Comparison of ENCODE assay signal across 9 mouse cellular contexts in the genomic region with DNA sequence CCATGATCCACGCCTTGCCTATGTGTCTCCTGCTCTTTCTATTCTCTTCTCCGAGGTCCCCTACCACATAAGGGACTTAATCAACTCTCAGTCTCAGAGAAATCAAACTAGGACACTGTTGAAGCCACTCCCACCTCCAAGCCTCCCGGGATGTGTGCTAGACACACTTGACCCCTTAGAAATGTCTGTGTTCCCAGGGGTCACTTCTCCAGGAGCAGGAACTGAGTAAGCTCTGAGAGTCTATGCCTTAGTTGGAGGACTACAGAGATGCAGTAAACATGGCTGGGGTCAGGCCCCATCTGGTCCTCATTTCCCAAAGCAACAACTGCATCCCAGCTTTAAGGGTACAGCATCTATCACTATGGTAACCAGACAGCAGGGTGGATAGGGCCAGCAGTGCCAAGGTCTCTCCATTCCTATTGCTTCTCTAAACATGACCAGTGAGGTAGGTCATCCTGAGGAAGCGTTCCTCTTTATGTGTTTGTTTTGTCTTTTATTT. TPM values are rescaled to one million over a fixed set of nuclear protein-coding genes. Genes with fewer than 3 reads are reported as not detected.
DNase-seq lines count a peak whose midpoint lies in the region; ATAC-seq and TF ChIP-seq lines count a peak whose summit lies in the region.
"Had no signal": no experiment of that assay in that cellular context is flagged by ENCODE, and none has a peak within 500 bp of the region (broad histone marks: within the 10 kb centered on the region; RNA-seq: fewer than 3 reads in every experiment).

No protein-coding gene starts in this region.

- no peak overlapping the region for H3K9ac ChIP-seq in heart, embryonic 13.5 days
- H3K9ac ChIP-seq in heart, embryonic 12.5 days: no peak overlapping the region
- H3K9ac ChIP-seq in forebrain, embryonic 15.5 days (replicated peaks): no peak overlapping the region
- H3K9ac ChIP-seq in stomach, embryonic 15.5 days: no peak overlapping the region
- H3K9ac ChIP-seq: embryonic facial prominence, embryonic 12.5 days had no signal

- peaks cover 26% of the 10 kb centered on the region for H3K4me1 ChIP-seq in heart, embryonic 13.5 days
- H3K4me1 ChIP-seq in heart, embryonic 12.5 days (replicated peaks): peaks cover 23% of the 10 kb centered on the region
- H3K4me1 ChIP-seq in forebrain, embryonic 15.5 days: peaks cover 44% of the 10 kb centered on the region
- peaks cover 15% of the 10 kb centered on the region for H3K4me1 ChIP-seq in stomach, embryonic 15.5 days

- no peak for TF ChIP-seq CTCF in layer of hippocampus, adult 2 months (conservative IDR thresholded peaks at IDR 0.05)

- no peaks in the 10 kb centered on the region for H3K36me3 ChIP-seq in heart, embryonic 13.5 days
- H3K36me3 ChIP-seq in heart, embryonic 12.5 days: no peaks in the 10 kb centered on the region
- no peaks in the 10 kb centered on the region for H3K36me3 ChIP-seq in forebrain, embryonic 15.5 days
- H3K36me3 ChIP-seq in stomach, embryonic 15.5 days: no peaks in the 10 kb centered on the region
- H3K36me3 ChIP-seq: embryonic facial prominence, embryonic 12.5 days had no signal

- 0 out of 2 replicates have a peak overlapping the region, but pooled peaks have one; percentile 0 for H3K4me2 ChIP-seq in heart, embryonic 13.5 days
- H3K4me2 ChIP-seq in heart, embryonic 12.5 days: no peak overlapping the region
- H3K4me2 ChIP-seq in forebrain, embryonic 15.5 days (replicated peaks): no peak overlapping the region
- H3K4me2 ChIP-seq in stomach, embryonic 15.5 days: 0 out of 2 replicates have a peak overlapping the region, but pooled peaks have one; percentile 5
- H3K4me2 ChIP-seq: embryonic facial prominence, embryonic 12.5 days had no signal

- ATAC-seq in heart, embryonic 13.5 days (ENCODE audit: extremely low read depth, insufficient number of reproducible peaks, low FRiP score, low TSS enrichment): no peak
- no peak for ATAC-seq in heart, embryonic 12.5 days (ENCODE audit: insufficient number of reproducible peaks, low FRiP score)
- ATAC-seq in forebrain, embryonic 15.5 days (replicated peaks): no peak
- ATAC-seq in stomach, embryonic 15.5 days (ENCODE audit: insufficient read depth, low FRiP score, low read depth): no peak

- 60% methylated on average over 4 of the region's 4 CpGs for WGBS in heart, embryonic 13.5 days
- WGBS in heart, embryonic 12.5 days: 57% methylated on average over 4 of the region's 4 CpGs
- 57% methylated on average over 4 of the region's 4 CpGs for WGBS in forebrain, embryonic 15.5 days
- WGBS in stomach, embryonic 15.5 days: 55% methylated on average over 4 of the region's 4 CpGs

- H3K9me3 ChIP-seq in heart, embryonic 13.5 days: no peaks in the 10 kb centered on the region
- no peaks in the 10 kb centered on the region for H3K9me3 ChIP-seq in heart, embryonic 12.5 days (replicated peaks)
- no peaks in the 10 kb centered on the region for H3K9me3 ChIP-seq in forebrain, embryonic 15.5 days
- no peaks in the 10 kb centered on the region for H3K9me3 ChIP-seq in stomach, embryonic 15.5 days
- H3K9me3 ChIP-seq: embryonic facial prominence, embryonic 12.5 days had no signal

- no peak for DNase-seq in layer of hippocampus, adult 2 months (ENCODE audit: low spot score in 2 of 2)
- no peak for DNase-seq in layer of hippocampus, adult 9-11 months
- no peak for DNase-seq in B cell, adult 2 months

- H3K4me3 ChIP-seq in heart, embryonic 13.5 days: no peak overlapping the region
- H3K4me3 ChIP-seq in heart, embryonic 12.5 days: no peak overlapping the region
- no peak overlapping the region for H3K4me3 ChIP-seq in layer of hippocampus, adult 2 months
- no peak overlapping the region for H3K4me3 ChIP-seq in forebrain, embryonic 15.5 days
- H3K4me3 ChIP-seq in stomach, embryonic 15.5 days (replicated peaks): no peak overlapping the region
- H3K4me3 ChIP-seq: embryonic facial prominence, embryonic 12.5 days; megakaryocyte, embryonic 14.5 days had no signal

- peaks cover 19% of the 10 kb centered on the region; the same call in 1 of the 2 replicates for H3K27me3 ChIP-seq in heart, embryonic 13.5 days (replicated peaks)
- peaks cover 51% of the 10 kb centered on the region for H3K27me3 ChIP-seq in heart, embryonic 12.5 days (replicated peaks)
- H3K27me3 ChIP-seq in forebrain, embryonic 15.5 days: 0 out of 2 replicates have a peak, but pooled peaks cover 4% of the 10 kb centered on the region
- H3K27me3 ChIP-seq in stomach, embryonic 15.5 days (replicated peaks): no peaks in the 10 kb centered on the region
- H3K27me3 ChIP-seq: embryonic facial prominence, embryonic 12.5 days had no signal

- H3K27ac ChIP-seq in heart, embryonic 13.5 days (replicated peaks): no peak overlapping the region
- no peak overlapping the region for H3K27ac ChIP-seq in heart, embryonic 12.5 days (ENCODE audit: poor library complexity, severe bottlenecking)
- H3K27ac ChIP-seq in layer of hippocampus, adult 2 months: peak overlapping the region; percentile 64; the same call in 1 of the 2 replicates
- H3K27ac ChIP-seq in forebrain, embryonic 15.5 days (replicated peaks): peak overlapping the region; percentile 73
- H3K27ac ChIP-seq in stomach, embryonic 15.5 days: no peak overlapping the region; the same call in 1 of the 2 replicates
- H3K27ac ChIP-seq: embryonic facial prominence, embryonic 12.5 days had no signal

RNA-seq across cellular contexts. Expression of gene Sbk1, which starts 6.0 kb away (rescaled TPM):
- 12.7 and 13.7 TPM in 2 replicates for polyA plus RNA-seq in heart, embryonic 13.5 days (2015; fragmentation: Nextera tagmentation; extraction: Ambion mirVana)
- polyA plus RNA-seq in heart, embryonic 12.5 days (2016; fragmentation: Nextera tagmentation; extraction: Ambion mirVana): 24.0 and 24.5 TPM in 2 replicates
- 10 to 100 TPM; 71.9 to 73.3 TPM for total RNA-seq in layer of hippocampus, adult 2 months (2021)
- polyA plus RNA-seq in forebrain, embryonic 15.5 days (2015; fragmentation: Nextera tagmentation; extraction: Ambion mirVana): 336 and 348 TPM in 2 replicates
- 19.1 and 21.5 TPM in 2 replicates for polyA plus RNA-seq in stomach, embryonic 15.5 days (2015; fragmentation: Nextera tagmentation; extraction: Ambion mirVana)

Comparison
In these comparisons a context has a peak if more than half of its experiments do, and no peak if none do; other contexts are left out.
1. H3K4me2 ChIP-seq: peak in heart, embryonic 13.5 days (single experiment) and stomach, embryonic 15.5 days (single experiment); none in heart, embryonic 12.5 days (single experiment) and forebrain, embryonic 15.5 days (single experiment).
2. H3K27ac ChIP-seq: peak in layer of hippocampus, adult 2 months (single experiment) and forebrain, embryonic 15.5 days (single experiment); none in heart, embryonic 13.5 days (single experiment), heart, embryonic 12.5 days (single experiment) and stomach, embryonic 15.5 days (single experiment).
3. RNA of gene Sbk1, which starts 6.0 kb away (polyA plus RNA-seq): 336 to 348 TPM in forebrain, embryonic 15.5 days; 24.0 to 24.5 TPM in heart, embryonic 12.5 days, 19.1 to 21.5 TPM in stomach, embryonic 15.5 days and 12.7 to 13.7 TPM in heart, embryonic 13.5 days; every median in the first group is over 10 times any median in the second.